Mouse (Mus musculus): ENCODE results near the gene Senp7.

- TF ChIP-seq CTCF (IDR thresholded peaks at IDR 0.05; ENCODE audit: extremely low read depth, insufficient read depth, insufficient read length, insufficient replicate concordance) (no peak), POLR2A (IDR thresholded peaks at IDR 0.05; ENCODE audit: low read depth, low read length) (no peak)
These were observed 83.5 kb downstream of the Senp7 start for GRCm38 (mm10) chr16:56131666-56132065.

Measured in spleen, adult 2 months (tissue).